Mouse (Mus musculus) heart, adult 2 months (tissue): Measurements from ENCODE around the gene Pde11a.

ENCODE experiments used
- CTCF ChIP-seq: fragments of 200-600 bp; IDR thresholded peaks from 2 replicates; pipeline ENCODE4 v1.8.1; 2022; ENCODE audit warnings: antibody characterized with exemption, mild to moderate bottlenecking, moderate library complexity
- POLR2A ChIP-seq: fragments of 200-500 bp; IDR thresholded peaks from 2 replicates; pipeline ENCODE4 v1.6.1; 2011; ENCODE audit warnings: mild to moderate bottlenecking, low read depth, low read length, control low read depth; ENCODE audit not compliant: insufficient read depth

GRCm38 (mm10) chr2:75991581-75992205 is 346.9 kb downstream of the Pde11a start:
- TF ChIP-seq CTCF (no peak), POLR2A (no peak)
